Comparison of ENCODE assay signal across 21 mouse cellular contexts in the genomic region with DNA sequence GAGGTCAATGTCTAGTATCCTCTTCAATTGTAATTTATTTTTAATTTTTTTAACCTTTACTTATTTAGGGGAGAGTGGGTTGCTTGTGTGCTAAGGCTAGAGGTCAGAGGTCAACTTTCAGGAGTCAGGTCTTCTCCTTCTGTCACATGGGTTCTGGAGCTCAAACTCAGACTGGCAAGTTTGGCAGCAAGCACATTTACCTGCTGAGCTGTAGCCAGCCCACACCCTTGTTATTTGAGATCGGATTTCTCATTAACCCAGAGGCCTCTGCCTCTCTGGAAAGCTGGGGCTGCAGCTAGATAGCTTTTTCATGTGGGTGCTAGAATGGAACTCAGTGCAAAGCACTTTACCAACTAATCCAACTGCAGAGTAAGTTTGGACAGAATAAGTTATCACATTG.
A peak's percentile ranks its signal among the peaks of the same experiment; 100 is the strongest.
DNase-seq lines count a peak whose midpoint lies in the region; ATAC-seq lines count a peak whose summit lies in the region.
"Had no signal": no experiment of that assay in that cellular context is flagged by ENCODE, and none has a peak within 500 bp of the region (broad histone marks: within the 10 kb centered on the region; RNA-seq: fewer than 3 reads in every experiment).

No protein-coding gene starts in this region.

- H3K9me3 ChIP-seq in kidney, embryonic 14.5 days (ENCODE audit: control insufficient read depth, low read length) = no peaks in the 10 kb centered on the region
- H3K9me3 ChIP-seq: embryonic facial prominence, embryonic 12.5 days; forebrain, embryonic 15.5 days; heart, embryonic 15.5 days had no signal

- DNase-seq in kidney, adult 11 months = peak; percentile 54
- peak; percentile 22 for DNase-seq in kidney, postnatal 10 days
- no peak for DNase-seq in kidney, adult 18-20 months
- peak; percentile 35 for DNase-seq in kidney, postnatal 14 days
- DNase-seq in kidney, postnatal 36 days = peak; percentile 50 to 69
- no peak for DNase-seq in layer of hippocampus, adult 8-10 months (ENCODE audit: low spot score in 2 of 2)
- DNase-seq: adrenal gland, postnatal 14 days; cerebellum, adult 11-12 months; cerebellum, adult 9-10 months; cerebellum, postnatal 25 days; gastrocnemius, postnatal 36 days; heart, adult 18-20 months; heart, postnatal 14 days had no signal

- 42% methylated on average over 1 of the region's 1 CpGs for WGBS in kidney, embryonic 14.5 days

- ATAC-seq in kidney, embryonic 14.5 days (ENCODE audit: low FRiP score, low TSS enrichment) = no peak
- ATAC-seq: activated CD4-positive, CD25-positive, alpha-beta regulatory T cell, adult 4 months; forebrain, embryonic 15.5 days; Patski had no signal

- H3K9ac ChIP-seq in kidney, embryonic 14.5 days (ENCODE audit: low read depth, low read length) = no peak overlapping the region
- H3K9ac ChIP-seq: embryonic facial prominence, embryonic 12.5 days; forebrain, embryonic 15.5 days; heart, embryonic 15.5 days had no signal

- no peak overlapping the region for H3K4me2 ChIP-seq in kidney, embryonic 14.5 days (replicated peaks; ENCODE audit: low read depth, low read length)
- H3K4me2 ChIP-seq: embryonic facial prominence, embryonic 12.5 days; forebrain, embryonic 15.5 days; heart, embryonic 11.5 days; heart, embryonic 15.5 days had no signal

- H3K4me3 ChIP-seq in kidney, embryonic 14.5 days (ENCODE audit: low read length) = no peak overlapping the region
- H3K4me3 ChIP-seq: embryonic facial prominence, embryonic 12.5 days; forebrain, embryonic 15.5 days; heart, embryonic 15.5 days had no signal

- no peaks in the 10 kb centered on the region for H3K4me1 ChIP-seq in kidney, embryonic 14.5 days (ENCODE audit: control insufficient read depth, insufficient read depth, low read length)
- H3K4me1 ChIP-seq: forebrain, embryonic 15.5 days had no signal

- no peaks in the 10 kb centered on the region for H3K27me3 ChIP-seq in kidney, embryonic 14.5 days (ENCODE audit: control insufficient read depth, insufficient read depth, low read length)
- H3K27me3 ChIP-seq: CH12.LX; embryonic facial prominence, embryonic 12.5 days; forebrain, embryonic 15.5 days; heart, embryonic 15.5 days; Patski had no signal

- H3K27ac ChIP-seq in kidney, embryonic 14.5 days (ENCODE audit: low read depth, low read length) = no peak overlapping the region
- H3K27ac ChIP-seq: embryonic facial prominence, embryonic 12.5 days; forebrain, embryonic 15.5 days; heart, embryonic 15.5 days had no signal

- no peaks in the 10 kb centered on the region for H3K36me3 ChIP-seq in kidney, embryonic 14.5 days (ENCODE audit: control insufficient read depth, insufficient read depth, low read length)
- H3K36me3 ChIP-seq: embryonic facial prominence, embryonic 12.5 days; forebrain, embryonic 15.5 days; heart, embryonic 15.5 days had no signal

Comparison
In these comparisons a context has a peak if more than half of its experiments do, and no peak if none do; other contexts are left out.
1. DNase-seq: peak in kidney, adult 11 months (single experiment), kidney, postnatal 10 days (single experiment), kidney, postnatal 14 days (single experiment) and kidney, postnatal 36 days (2 of 2); none in kidney, adult 18-20 months (single experiment) and layer of hippocampus, adult 8-10 months (0 of 2).